Mouse (Mus musculus) E14TG2a.4 (cell line): ENCODE data around the gene Gclc.

Experiments
- CTCF ChIP-seq: conservative IDR thresholded peaks from 2 replicates; pipeline ENCODE4 v1.5.1; 2014; ENCODE audit warnings: low read length
- POU5F1 ChIP-seq: IDR thresholded peaks from 2 replicates; pipeline ENCODE4 v1.6.1; 2014; ENCODE audit warnings: low read length, borderline replicate concordance

- TF ChIP-seq CTCF: no peak
- TF ChIP-seq POU5F1: no peak
These were observed 32.0 kb upstream of the Gclc start for GRCm38 (mm10) chr9:77722381-77722780.
